Mouse (Mus musculus): Measurements from ENCODE around the gene Polr2e.

Polr2e gene

GRCm38 (mm10) chr10:79991099-79991498, 48.5 kb downstream of the Polr2e start:
- in situ Hi-C loops (cut with MboI; ENCODE audit: low sequenced_read_pairs): no loop called here

DNA sequence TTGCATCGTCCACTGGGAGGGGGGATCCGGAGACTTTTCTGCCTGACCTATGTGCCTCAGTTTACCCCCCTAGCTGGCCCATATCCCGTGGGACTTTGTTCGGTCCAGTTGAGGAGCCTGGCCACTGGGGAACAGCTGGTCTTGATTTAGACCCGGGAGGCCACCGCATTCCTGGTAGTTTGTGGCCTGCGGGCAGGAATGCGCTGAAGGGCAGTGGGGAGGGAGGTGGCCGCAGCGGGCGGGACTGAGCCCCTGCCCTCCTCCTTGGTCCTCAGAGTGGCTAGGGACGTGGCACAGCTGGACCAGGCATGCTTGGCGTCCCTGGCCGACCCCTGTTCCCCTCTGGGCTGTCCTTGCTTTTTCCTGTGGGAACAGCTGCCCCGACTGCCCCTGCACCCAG, 49.7 kb downstream of the Polr2e start:
- in situ Hi-C loops (cut with MboI; ENCODE audit: low sequenced_read_pairs): loop anchor here (10.0 kb wide), 1 partner anchor 155 kb away; the partner anchor contains the start of genes Cbarp and Midn

DNA sequence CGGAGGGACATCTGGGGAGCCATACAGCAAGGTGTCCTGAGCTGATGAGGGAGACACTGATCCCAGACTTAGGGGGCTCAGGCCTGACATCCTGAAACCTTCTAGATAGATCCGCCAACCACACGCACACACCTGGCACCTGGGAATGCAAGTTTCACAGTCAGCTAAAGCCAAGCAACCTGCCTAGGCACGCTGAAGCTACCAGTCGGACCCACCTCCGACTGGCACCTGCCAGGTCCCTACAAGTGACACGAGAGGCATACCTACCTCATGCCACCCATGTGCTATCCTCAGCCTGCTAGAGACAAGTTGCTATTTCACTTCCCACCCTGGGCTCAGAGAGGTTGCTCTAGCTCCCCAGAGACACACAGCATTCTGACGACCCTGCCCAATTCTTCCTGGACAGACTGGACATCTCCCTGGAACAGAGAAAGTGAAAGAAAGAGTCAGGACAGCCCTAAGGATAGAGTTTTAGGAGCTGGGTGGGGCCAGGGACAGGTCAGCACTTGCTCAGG, 50.3 kb downstream of the Polr2e start:
- in situ Hi-C loops (cut with MboI; ENCODE audit: low sequenced_read_pairs): loop anchor here (10.0 kb wide), 1 partner anchor 155 kb away; the partner anchor contains the start of genes Cbarp and Midn

DNA sequence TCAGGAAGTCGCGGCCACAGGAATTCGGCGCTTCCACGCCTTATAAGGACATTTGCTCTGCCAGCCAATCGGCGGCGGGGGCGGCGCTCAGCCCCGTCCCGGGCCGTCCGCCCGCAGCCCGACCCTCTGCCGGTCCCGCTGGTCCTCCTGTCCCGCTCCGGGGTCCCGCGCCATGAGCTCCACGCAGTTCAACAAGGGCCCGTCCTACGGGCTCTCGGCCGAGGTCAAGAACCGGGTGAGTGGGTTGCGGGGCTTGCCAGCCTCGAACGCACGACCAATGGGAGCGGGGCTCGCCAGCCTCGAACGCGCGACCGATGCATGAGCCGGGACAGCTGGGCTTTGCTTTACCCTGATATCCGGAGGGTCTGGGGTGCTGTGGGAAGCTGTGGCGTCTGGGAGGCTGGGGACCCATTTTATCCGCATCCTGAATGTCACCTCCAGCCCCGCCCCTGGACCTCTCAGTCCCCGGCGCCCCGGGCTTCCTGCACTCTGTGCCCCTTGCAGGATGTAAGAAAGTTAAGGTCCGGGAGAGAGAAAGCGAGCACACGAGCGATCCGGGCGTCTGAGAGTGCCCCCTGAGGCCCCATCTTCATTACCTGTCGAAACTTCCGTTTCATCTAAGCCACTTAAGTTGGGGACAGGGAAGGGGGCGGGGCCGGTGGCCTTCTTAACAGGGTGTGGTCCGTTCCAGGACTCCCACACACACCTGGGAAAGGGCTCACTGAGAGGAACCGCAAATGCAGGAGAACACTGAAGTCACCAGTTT, 50.9 kb downstream of the Polr2e start, which contains the start of gene Cnn2:
Gene Cnn2, plus strand, starts transcription at position 79 of the 766 bp plus-strand sequence.
- in situ Hi-C loops (cut with MboI; ENCODE audit: low sequenced_read_pairs): loop anchor here (10.0 kb wide), 1 partner anchor 156 kb away; the partner anchor contains the start of genes Cbarp and Midn

GRCm38 (mm10) chr10:79987771-79988505, 51.7 kb downstream of the Polr2e start:
- in situ Hi-C loops (cut with MboI; ENCODE audit: low sequenced_read_pairs): loop anchor here (10.0 kb wide), 1 partner anchor 157 kb away; the partner anchor contains the start of genes Cbarp and Midn

- in situ Hi-C loops (cut with MboI; ENCODE audit: low sequenced_read_pairs): loop anchor here (10.0 kb wide), 1 partner anchor 158 kb away; the partner anchor contains the start of genes Cbarp and Midn
Measured at GRCm38 (mm10) chr10:79986963-79987362, 52.6 kb downstream of the Polr2e start.

- in situ Hi-C loops (cut with MboI; ENCODE audit: low sequenced_read_pairs): loop anchor here (10.0 kb wide), 1 partner anchor 158 kb away; the partner anchor contains the start of genes Cbarp and Midn
Measured at GRCm38 (mm10) chr10:79986232-79986878, 53.2 kb downstream of the Polr2e start.
